Mouse (Mus musculus) E14TG2a.4 (cell line): ENCODE results near the gene Defa30.
A peak's percentile ranks its signal among the peaks of the same experiment; 100 is the strongest.
"Not testable (repeated sequence)": the region's sequence is repeated elsewhere in the genome, so short reads cannot be mapped to it uniquely, and the experiment has no call there.

ENCODE experiments used
- H3K27me3 ChIP-seq: 2 replicates; pipeline ENCODE4 v1.6.1; 2014; ENCODE audit warnings: low read length, control low read depth; ENCODE audit not compliant: insufficient read depth
- H3K36me3 ChIP-seq: 2 replicates; pipeline ENCODE4 v1.6.1; 2014; ENCODE audit warnings: low read length, control low read depth; ENCODE audit not compliant: insufficient read depth
- H3K4me1 ChIP-seq: replicated peaks from 2 replicates; pipeline ENCODE4 v1.6.1; 2014; ENCODE audit warnings: low read depth, low read length, control low read depth
- H3K4me3 ChIP-seq: replicated peaks from 2 replicates; pipeline ENCODE4 v1.5.1; 2014; ENCODE audit warnings: mild to moderate bottlenecking, low read length
- H3K9me3 ChIP-seq: 2 replicates; pipeline ENCODE4 v1.6.1; 2014; ENCODE audit warnings: low read length, control low read depth
- CTCF ChIP-seq: conservative IDR thresholded peaks from 2 replicates; pipeline ENCODE4 v1.5.1; 2014; ENCODE audit warnings: low read length
- NANOG ChIP-seq: IDR thresholded peaks from 2 replicates; pipeline ENCODE4 v1.6.1; 2014; ENCODE audit warnings: borderline replicate concordance, low read length, mixed read lengths

The Defa30 gene

GRCm38 (mm10) chr8:21134342-21134741, at the start of gene Defa30:
Gene Defa30 (plus strand): TSS chr8:21134642.
- not testable (repeated sequence) for H3K36me3 ChIP-seq, H3K4me3 ChIP-seq, H3K27me3 ChIP-seq, H3K4me1 ChIP-seq, H3K9me3 ChIP-seq

DNA sequence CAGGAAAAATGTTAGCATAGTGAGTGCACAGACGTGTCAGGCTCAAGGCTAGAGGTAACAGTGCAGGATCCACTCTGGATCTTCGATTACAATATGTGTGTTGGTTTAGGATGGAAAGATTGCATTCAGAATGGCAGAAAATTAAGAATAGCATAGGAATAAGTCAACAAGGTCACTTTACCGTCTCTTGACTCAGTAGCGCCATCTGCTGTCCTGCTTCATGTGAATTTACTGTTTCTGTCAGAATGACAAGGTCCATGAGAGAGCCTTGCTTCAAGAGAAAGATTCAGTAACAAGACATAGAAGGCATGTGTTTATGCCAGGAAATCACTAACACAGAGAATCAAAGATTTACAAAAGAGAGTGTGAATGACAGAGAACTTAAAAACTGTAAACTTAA, 41.3 kb upstream of the Defa30 start:
- Histone ChIP-seq H3K4me1 (no peaks in the 10 kb centered on the region), H3K4me3 (no peak overlapping the region), H3K9me3 (0 out of 2 replicates have a peak, but pooled peaks cover 3% of the 10 kb centered on the region), H3K27me3 (no peaks in the 10 kb centered on the region), H3K36me3 (no peaks in the 10 kb centered on the region)
- peak; percentile 71 for TF ChIP-seq CTCF
- no peak for TF ChIP-seq NANOG

DNA sequence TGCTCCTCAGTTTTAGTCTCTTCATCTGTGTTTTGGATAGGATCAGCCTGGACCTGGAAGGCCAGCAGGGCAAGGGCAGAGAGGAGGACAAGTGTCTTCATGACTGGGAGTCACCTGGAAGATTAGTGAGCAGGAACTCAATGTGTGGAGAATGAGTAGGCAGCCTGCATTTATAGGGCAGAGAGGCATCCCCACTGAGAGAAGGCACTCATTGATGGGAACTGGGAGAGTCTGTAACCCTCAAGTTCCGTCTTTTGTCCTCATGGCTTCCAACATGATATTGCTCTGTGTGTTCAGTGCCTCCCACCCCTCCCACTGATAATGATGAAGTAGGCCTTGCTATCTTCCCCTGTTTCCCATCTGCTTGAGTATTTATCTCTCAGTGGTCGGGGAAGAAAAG, 38.5 kb upstream of the Defa30 start, which contains the start of gene Gm14851:
Gene Gm14851, minus strand, starts transcription at position 101 of the 400 bp plus-strand sequence.
- H3K36me3 ChIP-seq, H3K27me3 ChIP-seq, H3K9me3 ChIP-seq, H3K4me1 ChIP-seq, H3K4me3 ChIP-seq: not testable (repeated sequence)

- H3K36me3 ChIP-seq, H3K4me3 ChIP-seq, H3K27me3 ChIP-seq, H3K4me1 ChIP-seq, H3K9me3 ChIP-seq: not testable (repeated sequence)
Observed at GRCm38 (mm10) chr8:21161977-21162376, 27.5 kb downstream of the Defa30 start, which contains the start of gene Defa22. Gene Defa22 (plus strand): TSS chr8:21162277.
